Mouse (Mus musculus) erythroid progenitor cell, adult 5-6 weeks (primary cell): ENCODE data around the gene Rpl18a. TPM values are rescaled to one million over a fixed set of nuclear protein-coding genes. Genes with fewer than 3 reads are reported as not detected.
"Not testable (repeated sequence)": the region's sequence is repeated elsewhere in the genome, so short reads cannot be mapped to it uniquely, and the experiment has no call there.

Experiments
- ATAC-seq: replicated peaks from 2 replicates; pipeline ENCODE4 v1.8.0; 2016; ENCODE audit warnings: moderate number of reproducible peaks, mild to moderate bottlenecking, moderate TSS enrichment, inconsistent platforms; ENCODE audit not compliant: poor library complexity, low FRiP score, severe bottlenecking
- total RNA-seq, 2 experiments: library from RNA; stranded (forward) in 1 of 2; stranded (reverse) in 1 of 2; fragments of 150-400 nt in 1 of 2; fragments of 186-747, 209-891 nt in 1 of 2; gene quantifications; 2 replicates each; pipeline versions ENCODE4 v1.2.3 to v1.2.4; 2015 to 2017; ENCODE audit warnings: low replicate concordance in 2 of 2

The Rpl18a gene
- total RNA-seq, 2 experiments from 2014 or later = 689 to 2,088 TPM

- ATAC-seq = no peak
These were observed 7.3 kb upstream of the Rpl18a start for GRCm38 (mm10) chr8:70904532-70904931.

- ATAC-seq = no peak
These were observed 6.4 kb upstream of the Rpl18a start for GRCm38 (mm10) chr8:70903582-70903981.

- ATAC-seq = no peak
These were observed 5.9 kb upstream of the Rpl18a start for GRCm38 (mm10) chr8:70903112-70903511.

- no peak for ATAC-seq
These were observed 5.0 kb upstream of the Rpl18a start for GRCm38 (mm10) chr8:70902211-70902610.

GRCm38 (mm10) chr8:70900872-70901387 lies 3.7 kb upstream of the Rpl18a start:
- no peak for ATAC-seq

DNA sequence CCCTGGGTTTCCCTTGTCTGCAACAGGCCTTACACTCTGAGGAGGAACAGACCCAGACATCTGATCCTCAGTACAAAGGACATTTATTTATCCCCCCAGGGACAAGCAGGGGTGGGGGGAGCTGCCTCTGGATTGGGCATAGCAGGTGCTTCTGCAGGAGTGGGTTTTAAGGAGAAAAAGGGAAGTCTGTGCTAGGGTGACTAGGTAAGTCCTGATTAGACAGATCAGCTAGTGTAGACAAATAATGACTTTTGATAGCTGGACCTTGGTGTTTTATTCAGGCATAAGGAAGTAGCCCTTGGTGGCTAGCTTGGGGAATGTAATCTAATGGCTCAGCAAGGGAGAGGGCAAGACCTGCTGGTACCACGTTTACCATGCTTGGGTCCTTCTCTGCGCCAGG lies 2.0 kb upstream of the Rpl18a start:
- no peak for ATAC-seq

DNA sequence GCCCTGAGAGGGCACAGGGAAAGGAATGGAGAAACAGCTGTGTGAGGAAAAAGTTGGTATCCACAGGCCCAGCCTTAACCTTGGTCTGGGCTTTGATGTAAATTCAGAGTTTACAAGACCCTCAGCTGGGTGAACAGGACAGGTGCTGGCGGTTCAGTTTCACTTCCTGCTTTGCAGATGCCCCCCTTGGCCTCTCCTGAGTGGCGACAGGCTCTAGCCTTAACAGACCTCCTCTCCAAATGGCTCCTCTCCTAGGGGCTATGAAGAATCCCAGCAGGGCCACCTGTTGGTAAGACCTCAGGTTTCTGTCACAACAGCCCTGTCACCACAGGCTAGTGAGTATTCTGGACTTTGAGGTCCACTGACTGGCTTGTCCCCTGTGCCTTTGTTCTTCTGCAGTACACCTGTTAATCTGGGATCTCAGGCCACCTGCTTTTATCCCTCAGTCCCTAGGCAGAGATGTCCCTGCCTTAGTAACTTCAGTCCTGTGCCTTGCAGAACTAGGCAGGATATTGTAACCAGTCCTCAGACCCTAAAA lies 1.5 kb upstream of the Rpl18a start:
- ATAC-seq = no peak

DNA sequence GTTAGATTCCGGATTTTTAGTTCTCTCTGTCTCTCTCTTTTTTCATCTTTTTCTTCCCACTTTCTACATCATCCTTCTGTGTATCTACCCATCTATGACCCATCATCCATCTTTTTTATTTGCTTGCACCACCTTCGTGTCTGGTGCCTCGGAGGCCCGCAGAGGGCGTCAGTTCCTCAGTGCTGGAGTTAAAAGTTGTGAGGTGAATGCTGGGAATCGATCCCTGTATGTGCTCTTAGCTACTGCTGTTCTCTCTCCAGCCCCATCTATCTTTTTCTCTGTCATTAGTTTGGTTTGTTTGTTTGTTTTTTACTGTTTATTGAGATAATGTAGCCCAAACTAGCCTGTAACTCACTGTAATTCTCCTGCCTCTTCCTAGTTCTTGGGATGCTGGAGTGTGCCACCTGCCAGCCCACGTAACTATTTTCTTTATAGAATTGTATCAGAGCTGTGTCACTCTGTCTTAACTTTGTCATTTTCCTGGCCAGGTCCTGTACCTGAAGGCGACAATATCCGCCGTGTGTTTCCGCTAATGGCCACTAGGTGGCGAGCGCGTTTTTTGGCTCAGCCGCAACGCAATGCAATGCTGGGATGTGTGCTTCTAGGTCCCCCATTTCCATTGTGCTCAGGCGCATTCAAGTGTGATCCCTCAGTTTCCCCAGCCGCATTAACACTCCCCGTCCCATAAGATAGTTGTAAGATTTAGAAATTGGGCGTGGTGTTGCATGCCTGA lies 635 bp upstream of the Rpl18a start:
- peak; percentile 65 for ATAC-seq

GRCm38 (mm10) chr8:70896316-70897020 lies 744 bp downstream of the Rpl18a start:
- no peak for ATAC-seq

GRCm38 (mm10) chr8:70895571-70896259 lies 1.5 kb downstream of the Rpl18a start:
- ATAC-seq = not testable (repeated sequence)

DNA sequence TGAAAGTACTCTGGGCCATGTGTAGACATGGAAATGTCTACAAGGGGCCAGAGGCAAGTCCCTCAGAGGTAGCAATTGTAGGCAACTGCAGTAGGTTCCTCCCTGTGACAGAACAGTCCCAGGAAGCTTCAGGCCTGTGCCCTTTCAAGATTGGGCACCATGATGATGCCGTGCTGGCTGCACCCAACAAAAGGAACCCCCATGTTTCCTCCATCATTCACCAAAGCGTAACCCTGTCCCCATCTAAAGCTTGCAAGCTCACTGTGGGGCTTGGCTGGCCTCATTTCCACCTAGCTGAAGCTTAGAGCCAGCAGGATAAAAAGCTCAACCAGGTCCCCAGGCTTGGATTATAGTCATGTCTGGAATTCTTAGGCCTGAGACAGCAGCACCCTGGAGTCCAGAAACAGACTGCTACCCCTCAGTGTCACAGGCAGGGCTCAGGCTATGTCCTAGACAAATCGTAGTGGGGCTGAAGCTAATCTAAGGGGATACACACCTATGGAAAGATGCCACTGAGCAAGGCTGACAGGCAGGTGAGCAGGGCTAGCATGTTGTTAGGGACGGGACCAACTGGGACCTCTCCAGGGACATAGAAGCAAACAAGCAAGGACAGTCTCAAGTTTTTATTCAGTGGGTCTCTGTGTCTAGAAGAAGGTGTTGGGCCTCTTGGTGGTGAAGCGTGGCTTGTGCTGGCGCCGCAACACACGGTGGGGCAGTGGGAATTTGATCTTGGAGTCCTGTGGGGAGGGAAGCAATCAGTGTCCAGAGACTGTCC lies 2.3 kb downstream of the Rpl18a start:
- no peak for ATAC-seq

- no peak for ATAC-seq
These were observed 2.9 kb downstream of the Rpl18a start for GRCm38 (mm10) chr8:70894385-70894720.

GRCm38 (mm10) chr8:70893656-70894384 lies 3.4 kb downstream of the Rpl18a start:
- no peak for ATAC-seq

- ATAC-seq = no peak
These were observed 4.1 kb downstream of the Rpl18a start for GRCm38 (mm10) chr8:70892896-70893655.

DNA sequence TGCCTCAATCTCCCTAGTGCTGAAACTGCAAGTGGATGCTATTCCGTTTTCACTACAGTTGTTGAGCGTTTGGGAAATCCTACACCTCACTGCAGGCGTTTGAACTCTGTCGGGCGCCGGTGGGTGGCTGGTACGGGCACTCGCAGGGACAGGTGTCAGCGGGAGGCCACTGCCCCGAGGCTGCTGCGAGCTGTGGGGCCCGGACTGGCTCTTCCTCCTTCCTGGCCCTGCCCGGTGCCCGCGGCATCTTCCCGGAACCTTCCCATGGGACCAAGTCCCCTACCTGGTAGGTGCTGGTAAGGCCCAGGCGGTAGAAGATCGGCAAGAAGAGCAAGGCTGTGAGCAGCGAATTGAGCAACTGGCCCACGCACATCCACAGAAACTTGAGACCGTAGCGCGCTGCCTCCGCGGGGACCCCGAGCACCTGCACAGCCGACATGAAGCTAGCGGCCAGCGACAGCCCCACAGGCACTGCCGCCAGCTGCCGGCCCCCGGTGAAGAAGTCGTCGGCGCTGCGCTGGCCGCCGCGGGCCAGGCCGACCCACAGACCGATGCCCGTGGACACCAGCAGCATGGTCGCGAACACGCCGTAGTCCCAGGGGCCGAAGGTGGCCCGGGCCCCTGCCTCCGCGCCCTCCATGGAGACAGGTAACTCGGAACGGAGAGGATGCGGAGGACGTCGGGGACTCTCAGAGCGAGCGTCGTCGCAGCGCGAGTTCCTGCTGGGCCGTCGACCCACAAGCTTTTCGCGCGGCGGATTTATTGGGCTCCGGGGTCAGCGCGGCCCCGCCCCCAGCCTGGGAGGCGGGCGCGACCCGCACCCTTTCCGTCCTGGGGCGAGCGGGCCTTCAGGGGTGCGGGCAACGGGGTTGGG lies 5.0 kb downstream of the Rpl18a start, which contains the start of gene Slc5a5:
Slc5a5 (minus strand) TSS at position 736 of the 874 bp plus-strand sequence.
- ATAC-seq = no peak

- no peak for ATAC-seq
These were observed 5.9 kb downstream of the Rpl18a start for GRCm38 (mm10) chr8:70891356-70891755.

- no peak for ATAC-seq
These were observed 6.6 kb downstream of the Rpl18a start for GRCm38 (mm10) chr8:70890656-70891055.
